Mouse (Mus musculus) A20 (cell line): Measurements from ENCODE around the gene Nek11.
A peak's percentile ranks its signal among the peaks of the same experiment; 100 is the strongest.
"Not testable (repeated sequence)": the region's sequence is repeated elsewhere in the genome, so short reads cannot be mapped to it uniquely, and the experiment has no call there.

Source experiments
- DNase-seq: peaks from one replicate; pipeline ENCODE4 v3.0.0-alpha.2; 2011; ENCODE audit warnings: low read depth, low spot score

The Nek11 gene

GRCm38 (mm10) chr9:105139204-105139603 is 256.1 kb downstream of the Nek11 start:
- no peak for DNase-seq

GRCm38 (mm10) chr9:105136404-105136803 is 258.9 kb downstream of the Nek11 start:
- DNase-seq, result no peak

- no peak for DNase-seq
Observed at GRCm38 (mm10) chr9:105134536-105134935, 260.8 kb downstream of the Nek11 start.

- no peak for DNase-seq
Observed at GRCm38 (mm10) chr9:105132002-105132367, 263.3 kb downstream of the Nek11 start.

GRCm38 (mm10) chr9:105131253-105132001 is 263.9 kb downstream of the Nek11 start, which contains the start of gene Nudt16:
Gene Nudt16, minus strand, starts transcription at chr9:105131824.
- peak; percentile 96 for DNase-seq

- DNase-seq, result no peak
Observed at GRCm38 (mm10) chr9:105130331-105130730, 265.0 kb downstream of the Nek11 start.

GRCm38 (mm10) chr9:105125206-105125605 is 270.1 kb downstream of the Nek11 start:
- DNase-seq, result not testable (repeated sequence)
